Mouse (Mus musculus): Measurements from ENCODE around the gene Mrvi1. TPM values are rescaled to one million over a fixed set of nuclear protein-coding genes. Genes with fewer than 3 reads are reported as not detected.

Mrvi1 gene
- total RNA-seq, 2 experiments from 2014 or later: 0.21 to 0.41 TPM

DNA sequence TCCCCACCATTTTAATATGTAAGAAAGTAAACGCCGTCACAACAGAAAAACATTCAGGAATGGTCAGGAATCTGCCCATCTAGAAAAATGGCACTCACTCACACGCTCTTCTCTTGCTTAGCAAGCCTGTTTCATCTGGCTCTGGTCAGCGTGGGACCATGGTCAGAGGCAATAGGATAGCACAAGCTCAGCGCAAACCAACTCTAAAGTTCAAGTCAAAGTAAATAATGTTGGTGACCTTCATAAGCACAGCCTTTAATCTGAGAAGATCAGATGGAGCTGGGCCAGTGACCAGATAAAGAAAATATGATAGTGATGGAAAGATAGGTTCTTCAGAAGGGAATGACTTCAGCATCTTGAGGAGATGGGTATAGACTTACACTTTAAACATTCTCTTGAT is 37.9 kb downstream of the Mrvi1 start:
- ATAC-seq (replicated peaks; ENCODE audit: poor library complexity, severe bottlenecking): no peak

- peak; percentile 37; the same call in 1 of the 2 replicates for ATAC-seq (replicated peaks; ENCODE audit: poor library complexity, severe bottlenecking)
Measured at GRCm38 (mm10) chr7:110941701-110942530, 40.3 kb downstream of the Mrvi1 start.

- no peak for ATAC-seq (replicated peaks; ENCODE audit: poor library complexity, severe bottlenecking)
Measured at GRCm38 (mm10) chr7:110941116-110941521, 41.1 kb downstream of the Mrvi1 start.

DNA sequence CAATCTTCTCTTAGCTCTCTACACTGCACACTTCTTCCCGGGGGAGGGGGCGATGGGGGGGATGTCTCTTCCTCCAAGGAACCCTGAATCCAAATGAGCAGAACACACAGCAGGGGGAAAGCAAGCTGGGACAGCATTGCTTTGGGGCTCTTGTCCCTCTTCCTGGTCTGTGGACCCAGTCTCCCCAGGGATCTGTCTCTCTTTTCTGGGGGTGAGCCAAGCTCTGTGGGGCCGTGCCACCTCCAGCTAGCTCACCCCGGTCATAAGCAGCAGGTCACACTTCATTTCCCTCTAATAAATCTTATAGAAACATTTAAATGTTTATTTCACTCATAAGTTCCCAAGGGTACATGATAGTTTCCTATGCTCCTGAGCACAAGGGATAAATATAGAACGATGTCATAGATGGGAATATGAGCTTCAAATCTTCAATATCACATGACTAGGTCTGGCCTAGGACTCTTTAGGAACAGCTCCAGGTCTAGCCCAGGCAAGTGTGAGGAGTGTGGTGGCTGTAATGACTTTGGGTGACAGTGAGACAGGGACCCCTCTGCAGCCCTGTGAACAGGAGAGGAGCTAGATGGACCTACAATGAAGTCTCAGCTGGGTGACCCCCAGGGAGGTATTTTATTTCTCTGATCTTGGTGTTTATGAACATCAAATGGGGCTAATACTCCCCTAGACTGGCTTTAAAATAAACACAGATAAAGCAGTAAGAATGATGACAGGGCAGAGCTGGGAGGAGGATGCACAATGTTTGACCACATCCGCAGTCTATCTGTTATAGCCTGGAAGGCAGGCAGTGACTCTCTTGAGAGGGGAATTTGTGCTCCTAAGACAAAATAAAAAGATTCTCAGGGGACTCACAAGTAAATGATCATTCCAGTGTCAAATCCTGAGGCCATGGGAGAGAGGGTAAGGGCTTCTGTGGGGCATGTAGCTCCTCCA is 46.2 kb downstream of the Mrvi1 start:
- no peak for ATAC-seq (replicated peaks; ENCODE audit: poor library complexity, severe bottlenecking)

DNA sequence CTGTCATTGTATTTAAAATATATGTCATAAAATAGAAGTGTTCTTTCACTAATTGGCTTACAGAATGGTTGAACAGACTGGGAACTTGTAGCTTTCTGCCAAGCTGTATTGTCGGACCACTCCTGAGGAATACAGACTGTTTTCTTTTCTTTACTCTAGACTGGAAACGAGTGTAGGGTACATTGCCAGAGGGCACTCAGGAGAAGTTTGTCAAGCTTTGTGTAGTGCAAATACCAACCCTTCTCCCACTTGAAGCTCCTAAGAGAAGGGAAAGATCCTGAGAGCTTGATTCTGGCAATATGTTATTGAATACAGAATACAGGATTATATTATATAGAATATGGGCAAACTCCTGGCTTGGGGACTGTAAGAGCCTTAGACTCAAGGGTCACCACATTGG is 48.3 kb downstream of the Mrvi1 start:
- ATAC-seq (replicated peaks; ENCODE audit: poor library complexity, severe bottlenecking): no peak

DNA sequence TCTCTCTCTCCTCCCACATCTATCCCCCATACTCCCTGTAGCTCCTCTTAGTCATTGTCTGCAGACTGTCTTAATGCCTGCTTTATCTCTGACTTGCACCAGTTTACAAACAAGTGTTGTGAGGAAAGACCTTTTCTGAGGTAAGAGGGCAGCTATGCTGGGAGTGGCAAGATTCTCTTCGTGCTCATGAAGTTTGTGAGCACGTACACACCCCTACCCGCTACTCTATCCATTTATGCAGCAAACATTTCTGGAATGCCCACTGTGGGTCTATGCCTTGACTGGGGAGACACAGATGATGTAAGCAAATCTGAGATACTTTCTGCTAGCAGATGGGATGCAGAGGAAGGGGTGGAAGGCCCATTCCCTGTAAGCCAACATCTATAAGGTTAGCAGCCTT is 48.9 kb downstream of the Mrvi1 start:
- ATAC-seq (replicated peaks; ENCODE audit: poor library complexity, severe bottlenecking): no peak

GRCm38 (mm10) chr7:110930118-110930854 is 52.0 kb downstream of the Mrvi1 start:
- ATAC-seq (replicated peaks; ENCODE audit: poor library complexity, severe bottlenecking): peak; percentile 91

DNA sequence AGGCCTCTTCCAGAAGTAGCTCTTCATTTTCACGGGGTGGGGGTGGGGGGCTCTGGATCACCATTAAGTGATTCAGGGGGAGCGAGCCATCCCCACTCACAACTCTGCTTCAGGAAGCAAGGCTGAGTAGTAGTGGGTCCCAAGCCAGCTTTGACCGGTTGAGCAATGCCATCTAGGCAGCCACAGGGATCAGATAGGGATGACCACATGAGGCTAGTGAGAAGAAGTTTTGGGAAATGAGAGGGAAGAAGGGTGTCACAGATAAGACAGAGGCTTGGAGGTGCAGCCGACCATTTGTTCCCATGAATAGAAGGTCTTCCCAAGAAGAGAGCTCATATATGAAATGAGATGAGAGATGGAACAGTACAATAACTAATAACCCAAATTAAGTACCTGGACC is 55.7 kb downstream of the Mrvi1 start:
- ATAC-seq (replicated peaks; ENCODE audit: poor library complexity, severe bottlenecking): no peak

DNA sequence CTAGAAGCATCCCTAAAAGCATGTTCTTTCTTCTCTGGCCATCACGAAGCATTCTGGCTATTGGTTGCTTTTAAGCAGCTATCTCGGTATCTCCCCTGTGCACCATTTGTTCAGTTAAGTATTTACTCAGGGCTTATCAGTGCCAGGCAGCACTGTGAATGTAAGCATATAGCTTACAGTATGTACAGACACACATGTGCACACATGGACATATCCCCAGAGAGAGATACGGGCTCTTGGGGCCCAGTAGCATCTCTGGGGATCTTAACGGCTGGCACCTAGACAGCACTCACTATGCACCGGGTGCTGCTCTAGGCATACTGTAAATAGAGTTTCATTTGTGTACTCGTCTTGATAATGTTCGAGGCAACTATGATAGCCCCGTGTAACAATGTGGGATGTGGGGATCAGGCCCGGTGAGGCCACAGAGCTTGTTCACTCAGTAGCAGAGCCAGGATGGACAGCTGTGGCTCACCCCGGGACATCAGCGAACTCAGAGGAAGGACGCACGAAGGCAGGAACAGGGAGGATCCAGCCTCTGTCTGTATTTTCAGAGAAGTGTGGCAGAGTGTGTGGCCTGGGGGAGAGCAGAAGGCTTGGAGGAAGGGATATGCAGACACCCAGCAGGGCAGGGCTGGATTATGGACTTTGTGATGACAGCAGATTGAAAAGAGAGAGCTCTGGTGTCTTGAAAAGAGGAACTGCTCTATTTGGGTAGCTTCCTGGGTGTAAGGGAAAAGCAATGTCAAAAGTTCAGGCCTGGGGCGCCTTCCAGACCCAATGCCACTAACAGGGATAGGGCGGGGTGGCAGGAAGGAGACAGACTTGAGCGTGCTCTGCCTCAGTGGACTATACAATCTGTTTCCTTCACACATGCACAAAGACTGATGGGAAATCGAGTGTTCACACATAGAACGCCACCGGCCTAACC is 61.7 kb downstream of the Mrvi1 start:
- peak; percentile 65 for ATAC-seq (replicated peaks; ENCODE audit: poor library complexity, severe bottlenecking)

- peak; percentile 65 for ATAC-seq (replicated peaks; ENCODE audit: poor library complexity, severe bottlenecking)
Measured at GRCm38 (mm10) chr7:110919721-110920120, 62.5 kb downstream of the Mrvi1 start.

DNA sequence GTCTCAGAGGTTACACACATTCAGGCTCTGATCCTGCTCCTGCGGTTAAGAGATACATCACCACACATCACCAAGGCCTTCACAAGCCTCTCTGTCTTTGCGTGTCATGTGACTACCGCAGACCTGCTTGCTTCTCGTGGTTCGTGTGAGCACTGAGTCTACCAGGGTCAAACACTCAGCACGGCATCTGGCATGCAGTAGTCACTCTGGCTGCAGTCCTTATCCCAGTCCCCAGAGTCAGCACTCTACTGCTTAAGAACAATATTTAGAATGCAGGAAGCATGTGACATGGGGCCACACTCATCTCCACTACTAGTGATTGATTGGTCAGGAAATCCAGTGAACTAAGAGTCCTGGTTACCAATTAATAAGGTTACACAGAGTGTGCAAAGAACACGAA is 66.3 kb downstream of the Mrvi1 start:
- ATAC-seq (replicated peaks; ENCODE audit: poor library complexity, severe bottlenecking): no peak

DNA sequence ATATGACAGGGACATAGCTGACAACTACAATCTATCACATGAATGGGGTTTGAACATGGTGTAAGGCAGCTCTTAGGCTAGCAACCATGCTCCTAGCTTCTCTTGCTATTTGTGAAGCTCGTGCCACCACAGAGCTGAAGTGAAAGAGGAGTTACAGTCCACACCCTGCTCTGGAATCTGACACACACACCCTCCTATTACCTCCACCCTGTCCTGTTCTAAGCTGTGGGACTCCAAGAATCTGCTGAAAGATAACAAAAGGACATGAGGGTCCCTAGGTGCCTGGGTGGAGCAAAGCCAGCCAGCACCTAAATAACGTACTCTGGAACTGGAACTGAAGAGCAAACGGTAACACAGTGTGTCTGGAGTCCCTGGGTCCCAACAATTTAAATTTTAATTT is 67.7 kb downstream of the Mrvi1 start:
- no peak for ATAC-seq (replicated peaks; ENCODE audit: poor library complexity, severe bottlenecking)

DNA sequence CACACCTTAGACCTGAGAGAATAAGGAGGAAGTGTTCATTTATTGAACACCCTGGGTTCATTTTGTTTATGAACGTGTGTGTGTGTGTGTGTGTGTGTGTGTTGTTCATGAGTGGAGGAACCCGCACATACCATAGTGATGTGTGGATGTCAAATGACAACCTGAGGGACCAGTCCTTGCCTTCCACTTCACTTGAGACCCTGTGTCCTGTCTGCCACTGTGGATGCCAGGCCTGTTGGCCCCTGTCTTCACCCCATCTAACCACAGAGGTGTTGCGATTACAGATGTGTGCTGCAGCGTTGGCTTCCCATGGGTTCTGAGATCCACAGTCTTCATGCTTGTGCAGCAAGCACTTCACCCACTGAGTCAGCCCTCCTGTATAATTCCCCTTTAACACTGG is 68.5 kb downstream of the Mrvi1 start:
- ATAC-seq (replicated peaks; ENCODE audit: poor library complexity, severe bottlenecking): no peak

DNA sequence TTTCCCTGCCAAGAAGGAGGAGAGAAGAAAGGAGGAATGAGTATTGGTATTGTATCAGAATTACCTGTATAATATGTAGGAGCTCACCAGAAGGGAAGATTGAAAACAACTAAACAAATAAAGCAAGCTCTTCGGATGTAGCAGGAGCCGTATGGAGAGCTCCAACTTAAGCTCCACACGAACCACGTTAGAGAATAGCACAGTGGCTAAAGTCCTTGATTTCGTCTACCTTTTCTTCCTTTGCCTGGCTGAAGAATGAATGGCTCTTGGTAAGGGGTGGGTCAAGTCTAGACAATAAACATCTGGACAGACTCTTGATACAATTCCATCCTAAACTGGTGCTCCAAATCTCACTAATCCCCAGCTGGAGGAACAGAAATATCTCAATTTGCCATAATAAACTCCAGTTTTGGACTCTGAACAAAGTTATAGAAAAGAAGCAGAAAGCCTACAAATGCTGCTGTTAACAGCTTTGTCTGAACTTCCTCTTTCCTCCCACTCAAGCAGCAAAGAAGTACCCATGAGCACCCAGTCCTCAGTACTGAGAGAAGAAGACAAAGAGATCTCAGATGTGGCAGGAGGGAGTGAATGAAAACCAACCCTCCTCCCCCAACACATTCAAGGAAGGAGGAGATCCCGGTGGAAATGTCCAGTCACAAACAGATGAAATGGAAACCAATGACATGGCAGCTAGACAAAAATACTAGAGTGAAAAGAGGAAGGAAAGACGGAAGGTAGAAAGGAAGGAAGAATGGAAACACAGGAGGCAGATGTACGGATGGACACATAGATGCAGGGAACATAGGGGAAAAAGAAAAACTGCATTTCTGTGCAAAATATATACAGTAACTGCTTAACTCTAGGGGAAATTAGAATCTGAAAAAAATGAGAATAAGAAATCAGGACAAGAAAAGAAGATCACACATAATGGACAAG is 73.8 kb downstream of the Mrvi1 start:
- ATAC-seq (replicated peaks; ENCODE audit: poor library complexity, severe bottlenecking): peak; percentile 73

DNA sequence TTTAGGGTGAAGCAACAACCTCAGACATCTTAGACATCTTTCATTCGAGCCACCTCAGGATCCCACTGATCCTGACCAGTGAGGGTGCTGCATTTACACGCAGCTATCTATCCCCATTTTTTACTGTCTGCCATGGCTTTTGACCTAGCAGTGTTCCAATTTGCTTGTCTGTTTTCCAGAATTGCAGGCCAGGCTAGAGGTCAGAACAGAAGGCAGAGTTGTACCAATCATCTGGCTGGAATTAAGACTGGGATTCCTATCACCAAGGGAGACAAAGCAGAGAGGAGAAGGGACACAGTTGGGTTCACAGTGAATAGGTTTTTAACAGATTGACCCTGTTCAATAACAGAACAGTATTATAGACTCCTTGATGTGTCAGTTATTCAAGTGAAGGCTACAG is 75.7 kb downstream of the Mrvi1 start:
- ATAC-seq (replicated peaks; ENCODE audit: poor library complexity, severe bottlenecking): no peak

- no peak for ATAC-seq (replicated peaks; ENCODE audit: poor library complexity, severe bottlenecking)
Measured at GRCm38 (mm10) chr7:110903226-110903625, 79.0 kb downstream of the Mrvi1 start.

DNA sequence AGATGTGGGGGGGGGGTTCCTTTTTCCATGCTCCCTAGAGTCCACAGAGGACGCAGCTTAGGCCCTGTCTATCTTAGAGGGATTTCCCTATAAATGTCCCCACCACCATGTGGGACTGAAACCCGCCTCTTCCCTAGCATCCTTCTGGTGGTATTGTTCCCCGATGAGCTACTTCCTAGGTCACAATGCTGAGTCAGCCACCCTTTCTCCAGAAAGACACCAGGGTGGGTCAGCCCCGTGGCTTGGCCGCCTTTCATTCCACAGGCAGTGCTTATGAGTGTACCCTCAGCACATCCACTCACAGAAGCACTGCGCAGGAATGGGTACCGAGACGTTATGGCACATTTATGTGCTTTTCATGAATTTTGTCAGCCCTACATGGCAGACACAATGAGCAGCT is 85.1 kb downstream of the Mrvi1 start:
- no peak for ATAC-seq (replicated peaks; ENCODE audit: poor library complexity, severe bottlenecking)

- no peak for ATAC-seq (replicated peaks; ENCODE audit: poor library complexity, severe bottlenecking)
Measured at GRCm38 (mm10) chr7:110896453-110896852, 85.8 kb downstream of the Mrvi1 start.

Measured in granulocyte monocyte progenitor cell, adult 5-6 weeks (primary cell).